Mouse (Mus musculus) testis, postnatal 14 days (tissue): Measurements from ENCODE around the gene Rilp.
A peak's percentile ranks its signal among the peaks of the same experiment; 100 is the strongest.
"Not testable (repeated sequence)": the region's sequence is repeated elsewhere in the genome, so short reads cannot be mapped to it uniquely, and the experiment has no call there.

Experiments used
- DNase-seq: peaks from one replicate; pipeline ENCODE4 v3.0.0; 2021; ENCODE audit warnings: low spot score

Rilp gene

GRCm38 (mm10) chr11:75534286-75535033 is 24.6 kb downstream of the Rilp start:
- no peak for DNase-seq

- no peak for DNase-seq
Observed at GRCm38 (mm10) chr11:75535106-75535795, 25.4 kb downstream of the Rilp start.

- no peak for DNase-seq
Observed at GRCm38 (mm10) chr11:75536255-75537024, 26.5 kb downstream of the Rilp start.

- no peak for DNase-seq
Observed at GRCm38 (mm10) chr11:75537025-75537414, 27.1 kb downstream of the Rilp start.

GRCm38 (mm10) chr11:75537491-75538183 is 27.7 kb downstream of the Rilp start:
- DNase-seq: no peak

GRCm38 (mm10) chr11:75538184-75538969 is 28.5 kb downstream of the Rilp start:
- no peak for DNase-seq

- DNase-seq: no peak
Observed at GRCm38 (mm10) chr11:75538970-75539299, 29.0 kb downstream of the Rilp start.

- DNase-seq: no peak
Observed at GRCm38 (mm10) chr11:75540209-75540608, 30.3 kb downstream of the Rilp start.

GRCm38 (mm10) chr11:75540710-75541581 is 31.1 kb downstream of the Rilp start:
- DNase-seq: no peak

- no peak for DNase-seq
Observed at GRCm38 (mm10) chr11:75544713-75545112, 34.8 kb downstream of the Rilp start.

GRCm38 (mm10) chr11:75546057-75546456 is 36.2 kb downstream of the Rilp start:
- DNase-seq: no peak

- DNase-seq: no peak
Observed at GRCm38 (mm10) chr11:75549658-75550111, 39.8 kb downstream of the Rilp start.

- peak; percentile 54 for DNase-seq
Observed at GRCm38 (mm10) chr11:75550200-75550946, 40.5 kb downstream of the Rilp start.

- no peak for DNase-seq
Observed at GRCm38 (mm10) chr11:75551321-75551720, 41.4 kb downstream of the Rilp start.

- DNase-seq: no peak
Observed at GRCm38 (mm10) chr11:75551961-75552441, 42.1 kb downstream of the Rilp start.

GRCm38 (mm10) chr11:75552906-75553482 is 43.1 kb downstream of the Rilp start:
- no peak for DNase-seq

GRCm38 (mm10) chr11:75556006-75556405 is 46.1 kb downstream of the Rilp start:
- not testable (repeated sequence) for DNase-seq

GRCm38 (mm10) chr11:75557142-75557541 is 47.2 kb downstream of the Rilp start:
- DNase-seq: no peak

GRCm38 (mm10) chr11:75558101-75558500 is 48.2 kb downstream of the Rilp start:
- no peak for DNase-seq
